Mouse (Mus musculus) thymus, adult 18-20 months (tissue): ENCODE data around the gene Dynll1.

Experiments used
- DNase-seq, 2 experiments: peaks; one replicate each; pipeline ENCODE4 v3.0.0; 2022; ENCODE audit warnings: mixed read lengths in 2 of 2

Gene Dynll1

GRCm38 (mm10) chr5:115300792-115301614, at the start of gene Dynll1:
TSS of gene Dynll1 (minus strand) at chr5:115300999.
- peak; percentile 97 to 99 for DNase-seq

- no peak for DNase-seq
These were observed 48.4 kb upstream of the Dynll1 start for GRCm38 (mm10) chr5:115349225-115349555.

- DNase-seq: peak; percentile 97
These were observed 47.9 kb upstream of the Dynll1 start, which contains the start of gene Cox6a1 for GRCm38 (mm10) chr5:115348546-115349224. TSS of gene Cox6a1 (minus strand) at chr5:115348981.

- peak; percentile 60 to 68 for DNase-seq
These were observed 46.8 kb upstream of the Dynll1 start for GRCm38 (mm10) chr5:115347564-115347963.

- no peak for DNase-seq
These were observed 40.7 kb upstream of the Dynll1 start for GRCm38 (mm10) chr5:115341314-115342165.

DNA sequence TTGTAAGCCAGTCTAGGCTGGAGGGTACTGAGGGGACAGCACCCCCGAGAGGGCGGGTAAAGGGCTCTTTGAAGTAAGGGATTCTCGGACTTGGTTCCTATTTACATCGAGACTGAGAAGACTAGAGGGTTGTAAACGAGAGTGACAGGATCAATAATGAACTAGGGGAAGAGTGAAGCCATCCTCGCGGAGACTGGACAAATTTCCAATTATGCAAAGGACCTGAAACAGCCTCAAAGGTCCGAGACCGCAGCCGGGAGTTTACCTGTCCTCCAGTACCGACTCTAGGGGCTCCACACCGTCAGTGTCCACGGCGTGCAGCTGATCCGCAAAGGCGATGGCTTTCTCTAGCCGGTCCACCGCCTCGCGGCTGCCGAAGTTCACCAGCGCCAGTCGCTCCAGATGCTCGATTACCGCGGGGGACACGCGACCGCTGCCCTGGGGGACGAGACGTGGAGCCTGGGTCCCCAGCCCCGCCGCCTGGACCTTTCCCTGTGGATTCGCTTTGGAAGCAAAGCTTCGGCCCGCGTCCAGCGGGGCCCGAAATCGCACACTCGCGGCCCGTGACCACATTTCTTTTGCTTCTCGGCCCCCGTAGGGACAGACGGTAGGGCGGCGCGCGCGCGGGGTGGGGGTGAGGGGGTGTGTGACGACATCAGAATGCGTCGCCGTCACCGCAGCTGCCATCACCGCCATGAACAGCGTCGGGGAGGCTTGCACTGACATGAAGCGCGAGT, 39.9 kb upstream of the Dynll1 start, which contains the start of the genes Gatc and Triap1:
Gatc (minus strand) TSS at position 602 of the 737 bp plus-strand sequence.
Triap1 (plus strand) TSS at position 649 of the 737 bp plus-strand sequence.
- DNase-seq: peak; percentile 67 to 70

DNA sequence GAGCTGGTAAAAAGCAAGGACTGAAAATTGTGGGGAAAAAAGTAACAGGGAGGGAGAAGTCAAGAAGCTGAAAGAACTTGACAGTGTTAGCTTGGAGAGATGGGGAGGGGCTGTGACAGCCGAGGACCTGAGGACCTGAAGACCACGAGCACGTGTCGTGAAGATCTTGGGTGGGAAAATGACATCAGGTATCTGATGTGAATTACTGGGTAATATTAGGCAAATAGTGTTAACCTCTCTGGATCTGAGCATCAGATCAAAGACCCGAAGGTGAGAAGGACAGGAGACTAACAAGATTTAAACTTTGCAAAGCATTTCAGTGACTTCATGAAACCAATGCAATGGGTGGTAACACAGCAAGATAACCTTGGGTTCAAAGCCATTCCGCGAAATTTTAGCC, 39.2 kb upstream of the Dynll1 start:
- no peak for DNase-seq

DNA sequence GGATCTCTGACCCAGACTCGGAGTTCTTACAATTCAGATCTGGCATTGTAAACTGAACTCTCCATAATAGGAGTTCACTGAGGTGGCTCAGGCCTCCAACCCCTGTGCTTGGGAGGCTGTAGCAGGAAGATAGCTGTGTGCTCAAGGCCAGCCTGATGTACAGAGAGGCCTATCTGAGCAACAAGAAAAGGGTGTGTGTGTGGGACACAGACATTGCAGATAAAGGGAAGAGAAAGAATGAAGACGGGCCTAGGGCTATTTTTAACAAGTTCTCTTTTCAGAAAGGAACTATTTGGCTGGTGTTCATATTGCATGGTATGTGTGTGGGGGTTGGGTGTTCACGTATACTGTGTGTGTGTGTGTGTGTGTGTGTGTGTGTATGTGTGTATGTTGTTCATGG, 32.8 kb upstream of the Dynll1 start:
- DNase-seq: no peak

GRCm38 (mm10) chr5:115330955-115331354, 30.2 kb upstream of the Dynll1 start:
- no peak for DNase-seq

- DNase-seq: peak; percentile 46 to 63
These were observed 27.1 kb upstream of the Dynll1 start for GRCm38 (mm10) chr5:115327610-115328548.

DNA sequence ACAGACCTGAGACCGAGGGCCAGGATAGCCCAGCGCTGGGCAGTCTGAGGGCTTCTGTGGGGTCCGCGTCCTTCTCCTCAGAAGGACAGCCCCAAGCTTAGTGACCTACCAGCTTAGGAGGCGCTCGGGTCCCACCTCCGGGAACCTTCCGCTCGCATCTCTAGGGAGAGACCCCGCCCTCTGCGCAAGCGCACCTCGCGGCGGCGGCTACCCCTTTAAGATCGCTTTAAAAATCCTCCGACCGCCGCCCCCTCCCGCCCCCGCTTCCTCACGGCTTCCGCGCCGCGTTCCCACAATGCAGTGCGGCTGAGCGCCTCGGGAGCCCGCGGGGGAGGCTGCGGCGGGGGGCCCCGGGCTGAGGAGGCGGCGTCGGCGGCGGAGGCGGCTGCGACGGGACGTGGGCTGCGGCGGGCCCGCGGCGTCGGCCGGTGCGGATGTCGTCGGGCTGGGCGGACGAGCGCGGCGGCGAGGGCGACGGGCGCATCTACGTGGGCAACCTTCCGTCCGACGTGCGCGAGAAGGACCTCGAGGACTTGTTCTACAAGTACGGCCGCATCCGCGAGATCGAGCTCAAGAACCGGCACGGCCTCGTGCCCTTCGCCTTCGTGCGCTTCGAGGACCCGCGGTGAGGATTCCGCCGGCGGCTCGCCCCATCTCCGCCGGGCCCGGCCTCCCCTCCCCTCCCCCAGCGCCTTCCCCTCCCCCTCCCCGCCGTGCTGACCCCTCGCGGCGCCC, 26.2 kb upstream of the Dynll1 start, which contains the start of gene Srsf9:
Srsf9 (plus strand) TSS at position 303 of the 735 bp plus-strand sequence.
- DNase-seq: peak; percentile 92

- DNase-seq: no peak
These were observed 25.5 kb upstream of the Dynll1 start for GRCm38 (mm10) chr5:115326256-115326831.

GRCm38 (mm10) chr5:115319004-115319940, 18.5 kb upstream of the Dynll1 start:
- peak in 1 of 2 experiments; percentile 43 for DNase-seq

DNA sequence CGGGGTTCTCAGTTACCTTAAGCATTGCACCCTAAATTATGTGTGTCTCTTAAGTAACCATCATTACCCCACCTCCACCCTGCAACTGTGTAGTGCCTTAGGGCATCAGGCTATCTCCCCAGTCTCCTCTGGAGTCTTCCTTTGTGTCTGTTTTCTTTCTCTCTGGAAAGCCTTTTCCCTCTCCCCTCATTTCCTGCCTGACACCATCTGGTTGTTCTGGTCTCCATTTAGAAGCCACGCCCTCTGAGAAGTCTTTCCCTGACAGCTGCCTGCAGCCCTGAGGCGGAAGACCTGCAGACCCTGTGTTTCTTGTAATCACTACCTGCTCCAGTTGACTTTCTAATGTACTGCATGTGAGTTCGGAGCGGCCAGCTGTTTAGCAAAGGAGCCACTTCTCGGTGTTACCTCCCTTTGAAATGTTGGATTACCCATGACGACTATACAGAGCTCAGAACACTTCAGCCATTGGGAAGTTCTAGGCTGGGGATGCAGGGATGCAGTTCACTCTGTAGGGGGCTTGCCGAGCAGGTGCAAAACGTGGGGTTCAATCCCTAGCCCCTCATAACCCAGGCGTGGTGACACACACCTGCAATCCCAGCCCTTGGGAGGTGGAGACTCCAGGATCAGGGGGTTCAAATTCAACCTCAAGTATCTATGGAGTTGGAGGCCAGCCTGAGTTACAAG, 17.0 kb upstream of the Dynll1 start:
- DNase-seq: peak; percentile 37 to 61

DNA sequence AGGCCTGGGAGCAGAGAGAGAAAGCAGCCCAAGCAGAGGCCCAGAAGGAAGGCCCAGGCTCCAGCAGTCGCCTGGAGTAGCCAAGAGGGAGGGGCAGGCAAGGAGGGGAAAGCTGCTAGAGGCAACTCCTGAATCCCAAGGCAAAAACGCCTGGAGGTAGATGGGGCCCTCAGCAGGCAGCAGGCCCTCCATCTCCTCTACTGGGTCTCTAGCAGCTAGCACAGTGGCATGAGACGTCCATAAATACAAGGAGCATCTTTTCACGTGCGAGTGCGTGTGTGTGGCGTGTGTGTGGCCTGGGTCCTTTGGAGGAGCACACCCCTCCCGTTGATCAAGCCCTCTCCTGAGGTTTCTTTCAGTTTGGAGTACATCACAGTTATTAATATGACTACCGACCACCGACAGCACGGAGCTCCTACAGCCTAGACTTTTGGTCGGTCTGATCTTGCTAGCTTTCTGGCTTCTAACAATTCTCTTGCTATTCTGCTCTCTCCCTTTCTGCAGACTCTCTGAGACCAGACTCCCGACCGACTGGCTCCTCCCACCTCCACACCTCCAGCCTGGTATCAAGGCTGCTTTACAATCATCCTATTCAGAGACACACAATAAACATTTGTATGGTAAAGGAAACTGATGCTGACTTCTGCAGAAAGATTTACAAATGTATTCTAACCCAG, 16.3 kb upstream of the Dynll1 start:
- no peak for DNase-seq

DNA sequence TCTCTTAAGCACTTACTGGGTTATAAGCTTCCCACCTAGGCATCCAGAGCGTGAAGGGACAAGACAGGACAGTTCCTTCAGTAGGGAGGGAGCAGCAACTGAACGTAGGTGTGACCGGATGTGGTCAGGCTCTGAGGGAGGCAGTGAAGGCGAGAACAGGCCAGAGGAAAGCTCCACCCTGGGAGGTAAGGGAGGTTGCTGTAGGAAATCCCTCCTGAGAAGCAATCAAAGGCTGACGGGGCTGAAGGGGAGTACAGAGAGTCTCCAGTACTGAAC, 12.8 kb upstream of the Dynll1 start:
- no peak for DNase-seq

- DNase-seq: no peak
These were observed 12.2 kb upstream of the Dynll1 start for GRCm38 (mm10) chr5:115312816-115313667.
